Mouse (Mus musculus): ENCODE measurements around the gene Wdr47. TPM values are rescaled to one million over a fixed set of nuclear protein-coding genes. Genes with fewer than 3 reads are reported as not detected.
"Not testable (repeated sequence)": the region's sequence is repeated elsewhere in the genome, so short reads cannot be mapped to it uniquely, and the experiment has no call there.

The Wdr47 gene
- total RNA-seq, 4 experiments from 2014 or later: 7.2 to 10.3 (median 8.9) TPM

GRCm38 (mm10) chr3:108634761-108635160 lies 43.7 kb downstream of the Wdr47 start:
- DNase-seq (ENCODE audit: low spot score): no peak

- DNase-seq (ENCODE audit: low spot score): no peak
Observed at GRCm38 (mm10) chr3:108639412-108639811, 48.3 kb downstream of the Wdr47 start.

- DNase-seq (ENCODE audit: low spot score): no peak
Observed at GRCm38 (mm10) chr3:108640998-108641397, 49.9 kb downstream of the Wdr47 start.

DNA sequence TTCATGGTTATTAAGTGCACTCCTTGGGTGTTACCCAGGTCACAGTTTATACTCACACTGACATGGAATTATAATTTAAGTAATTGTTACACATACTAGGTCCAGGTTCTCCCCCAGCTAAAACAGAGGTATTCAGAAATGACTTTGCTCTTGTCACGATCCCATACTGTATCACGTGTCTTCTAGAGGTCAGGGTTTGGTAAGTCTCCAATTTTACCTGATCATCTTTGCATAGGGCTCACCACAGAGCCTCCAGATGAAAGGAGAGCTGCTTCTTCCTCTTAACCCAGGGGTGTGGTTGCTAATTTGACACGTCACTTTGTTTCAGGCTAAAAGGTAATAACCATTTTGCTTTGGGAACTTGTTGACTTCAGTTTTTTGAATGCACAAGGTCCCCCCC lies 53.8 kb downstream of the Wdr47 start:
- DNase-seq (ENCODE audit: low spot score): no peak

GRCm38 (mm10) chr3:108646036-108646435 lies 55.0 kb downstream of the Wdr47 start:
- no peak for DNase-seq (ENCODE audit: low spot score)

DNA sequence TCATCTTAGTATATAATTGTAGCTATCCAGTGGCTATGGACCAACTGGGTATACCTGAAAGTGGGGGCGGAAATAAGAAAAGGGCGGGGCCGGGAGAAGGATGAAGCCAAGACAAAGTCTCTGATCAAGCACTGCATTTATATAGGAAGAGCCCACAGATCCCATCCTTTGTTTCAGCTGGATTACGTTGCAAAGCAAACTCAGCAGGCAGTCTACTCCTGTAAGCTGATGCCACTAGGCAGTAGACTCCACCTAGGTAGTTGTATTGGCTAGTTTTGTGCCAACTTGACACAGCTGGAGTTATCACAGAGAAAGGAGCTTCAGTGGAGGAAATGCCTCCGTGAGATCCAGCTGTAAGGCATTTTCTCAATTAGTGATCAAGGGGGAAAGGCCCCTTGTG lies 56.6 kb downstream of the Wdr47 start:
- DNase-seq (ENCODE audit: low spot score): not testable (repeated sequence)

DNA sequence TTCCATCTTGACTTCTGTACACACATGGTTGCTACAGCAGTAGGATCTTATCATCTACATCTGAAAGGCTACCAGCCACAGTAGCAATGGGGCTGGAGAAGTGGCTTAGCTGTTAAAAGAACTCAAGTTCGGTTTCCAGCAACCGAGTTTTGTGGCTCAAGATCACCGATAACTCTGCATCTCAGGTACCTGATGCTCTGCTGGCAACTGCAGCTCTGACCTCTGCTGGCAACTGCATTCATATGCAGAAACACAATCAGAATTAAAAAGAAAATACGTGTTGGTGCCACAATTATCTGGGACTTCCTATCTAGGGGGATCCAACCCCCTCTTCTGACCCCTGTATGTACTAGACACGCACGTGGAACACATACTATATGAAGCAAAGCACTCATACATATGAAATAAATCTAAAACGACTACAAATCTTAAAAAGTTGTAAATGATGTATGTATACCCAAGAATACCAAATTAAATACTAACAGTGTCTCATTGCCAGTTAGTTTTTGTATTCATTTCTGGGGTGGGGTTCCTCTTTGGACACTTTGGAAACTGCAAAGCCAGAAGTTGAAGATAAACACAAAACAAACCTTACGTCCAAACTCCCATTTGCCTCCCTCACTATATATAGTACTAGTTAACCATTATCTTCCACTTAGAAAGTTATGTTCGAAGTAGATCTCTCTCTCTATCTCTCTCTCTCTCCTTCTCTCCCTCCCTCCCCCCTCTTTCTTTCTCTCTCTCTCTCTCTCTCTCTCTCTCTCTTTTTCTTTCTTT lies 62.0 kb downstream of the Wdr47 start:
- no peak for DNase-seq (ENCODE audit: low spot score)

DNA sequence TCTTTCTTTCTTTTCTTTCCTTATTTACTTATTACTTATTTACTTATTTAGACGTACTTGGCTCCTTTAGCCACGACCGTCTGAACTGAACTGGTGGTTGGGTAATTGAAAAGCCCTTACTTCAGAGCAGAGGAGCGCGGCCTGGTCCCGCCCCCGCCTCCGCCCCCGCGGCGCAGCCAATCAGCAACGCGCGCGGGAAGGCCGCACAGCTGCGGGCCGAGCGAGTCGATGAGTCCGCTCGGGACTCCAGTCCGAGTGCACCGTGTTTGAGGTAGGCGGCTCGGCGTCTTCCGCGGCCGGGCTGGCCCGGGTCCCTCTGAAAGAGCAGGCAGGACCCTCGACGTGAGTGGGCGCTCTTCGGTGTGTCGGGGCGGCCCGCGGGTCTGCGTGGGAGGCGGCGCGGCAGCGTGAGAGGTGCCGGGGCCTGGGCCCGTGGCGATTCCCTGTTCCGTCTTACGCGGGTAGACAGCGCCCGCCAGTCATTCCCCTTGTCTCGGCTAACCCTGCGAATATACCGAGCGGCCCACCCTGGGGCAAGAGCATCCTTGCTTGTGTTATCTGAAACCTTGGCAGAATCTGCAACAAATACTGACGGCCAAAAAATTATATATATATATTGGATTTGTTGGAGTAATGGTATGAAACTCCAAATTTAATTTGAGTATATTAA lies 62.8 kb downstream of the Wdr47 start, which contains the start of gene Clcc1:
Clcc1 (plus strand) TSS at position 204 of the 670 bp plus-strand sequence.
- DNase-seq (ENCODE audit: low spot score): peak; percentile 95

GRCm38 (mm10) chr3:108654566-108654965 lies 63.5 kb downstream of the Wdr47 start:
- DNase-seq (ENCODE audit: low spot score): no peak

GRCm38 (mm10) chr3:108655486-108655885 lies 64.4 kb downstream of the Wdr47 start:
- no peak for DNase-seq (ENCODE audit: low spot score)

DNA sequence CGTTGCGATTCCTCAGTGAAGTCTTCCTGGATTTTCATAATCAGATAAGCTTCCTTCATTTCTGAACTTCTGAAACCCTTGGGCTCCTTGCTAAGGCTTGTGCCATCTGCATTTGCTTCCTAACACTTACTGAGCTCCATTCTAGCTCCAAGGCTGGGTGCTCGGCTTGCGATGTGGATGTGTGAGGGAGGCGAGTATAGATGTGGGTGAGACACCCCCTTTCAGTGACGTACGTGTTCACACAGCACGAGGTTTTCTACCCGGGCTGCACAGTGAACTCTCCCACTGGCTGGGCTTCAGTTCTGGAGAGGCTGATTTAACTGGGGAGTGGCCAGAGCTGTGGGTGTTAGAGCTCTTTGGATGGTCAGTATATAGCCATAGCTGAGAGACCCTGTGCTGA lies 67.5 kb downstream of the Wdr47 start:
- no peak for DNase-seq (ENCODE audit: low spot score)

- DNase-seq (ENCODE audit: low spot score): no peak
Observed at GRCm38 (mm10) chr3:108660941-108661340, 69.9 kb downstream of the Wdr47 start.

DNA sequence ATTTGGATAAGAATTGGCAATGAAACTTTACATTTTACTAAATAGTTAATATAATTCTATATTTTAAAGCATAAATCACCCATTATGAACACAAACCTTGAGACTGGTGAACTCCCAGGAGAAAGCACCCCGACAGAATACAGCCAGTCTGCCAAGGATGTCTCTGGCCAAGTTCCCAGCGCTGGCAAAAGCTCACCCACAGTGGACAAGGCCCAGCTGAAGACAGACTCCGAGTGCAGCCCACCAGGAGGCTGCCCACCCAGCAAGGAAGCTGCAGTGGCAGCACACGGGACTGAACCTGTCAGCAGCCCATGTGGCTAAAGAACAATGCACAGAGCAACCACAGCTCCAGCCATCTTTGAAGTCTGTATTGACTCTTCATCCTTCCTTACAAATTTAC lies 85.5 kb downstream of the Wdr47 start:
- no peak for DNase-seq (ENCODE audit: low spot score)

DNA sequence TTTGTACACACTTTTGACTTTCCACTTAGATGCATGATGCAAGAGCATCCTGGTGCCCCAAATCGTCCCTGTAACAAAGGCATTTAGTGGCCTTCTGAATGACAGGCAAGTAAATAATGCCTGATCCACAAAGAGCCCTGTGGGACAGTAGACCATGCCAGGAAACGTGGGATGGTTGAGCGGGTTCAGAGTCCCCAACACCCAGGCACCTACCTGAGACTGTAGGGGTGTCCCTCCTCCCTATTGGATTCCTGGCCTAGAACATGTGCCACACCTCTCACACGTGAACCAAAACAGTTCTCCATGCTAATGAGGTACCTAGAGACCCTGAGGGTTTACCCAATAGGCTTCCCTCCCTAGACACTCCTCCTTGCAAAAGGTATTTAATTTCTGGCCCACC lies 89.9 kb downstream of the Wdr47 start:
- DNase-seq (ENCODE audit: low spot score): no peak

GRCm38 (mm10) chr3:108683597-108683996 lies 92.5 kb downstream of the Wdr47 start:
- DNase-seq (ENCODE audit: low spot score): not testable (repeated sequence)

DNA sequence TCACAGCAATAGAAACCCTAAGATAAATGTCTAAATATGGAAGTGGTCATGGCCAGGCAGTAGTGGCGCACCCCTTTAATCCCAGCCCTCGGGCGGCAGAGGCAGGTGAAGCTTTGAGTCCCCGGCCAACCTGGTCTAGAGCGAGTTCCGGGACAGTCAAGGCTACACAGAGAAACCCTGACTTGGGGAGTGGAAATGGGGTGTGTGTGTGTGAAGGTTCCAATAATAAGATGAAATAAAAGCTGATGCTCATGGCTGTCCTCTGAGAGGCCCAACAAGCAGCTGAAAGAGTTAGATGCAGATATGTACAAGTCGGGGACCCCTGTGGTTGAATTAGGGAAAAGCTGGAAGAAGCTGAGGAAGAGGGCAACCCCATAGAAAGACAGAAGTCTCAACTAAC lies 94.6 kb downstream of the Wdr47 start:
- no peak for DNase-seq (ENCODE audit: low spot score)

- no peak for DNase-seq (ENCODE audit: low spot score)
Observed at GRCm38 (mm10) chr3:108689015-108689441, 97.9 kb downstream of the Wdr47 start.

DNA sequence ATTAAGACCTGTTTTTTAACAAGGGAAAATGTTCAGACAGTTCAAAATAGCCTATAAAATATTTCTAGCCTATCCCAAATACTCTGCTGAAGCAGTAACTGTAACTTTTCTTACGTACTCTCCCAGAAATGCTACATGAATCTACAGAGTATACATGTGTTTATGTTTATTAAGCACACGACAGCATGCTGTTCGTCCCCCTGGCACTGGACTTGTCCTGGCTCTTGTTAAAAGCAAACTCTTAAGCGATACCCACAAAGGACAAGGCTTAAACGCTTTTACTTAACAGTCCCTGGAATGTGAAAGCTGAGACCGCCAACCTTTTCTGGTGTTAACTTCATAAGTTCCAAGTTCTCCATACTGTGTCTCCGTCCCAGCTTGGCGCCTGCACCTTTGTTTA lies 98.4 kb downstream of the Wdr47 start:
- no peak for DNase-seq (ENCODE audit: low spot score)

GRCm38 (mm10) chr3:108689979-108690378 lies 98.9 kb downstream of the Wdr47 start:
- no peak for DNase-seq (ENCODE audit: low spot score)

DNA sequence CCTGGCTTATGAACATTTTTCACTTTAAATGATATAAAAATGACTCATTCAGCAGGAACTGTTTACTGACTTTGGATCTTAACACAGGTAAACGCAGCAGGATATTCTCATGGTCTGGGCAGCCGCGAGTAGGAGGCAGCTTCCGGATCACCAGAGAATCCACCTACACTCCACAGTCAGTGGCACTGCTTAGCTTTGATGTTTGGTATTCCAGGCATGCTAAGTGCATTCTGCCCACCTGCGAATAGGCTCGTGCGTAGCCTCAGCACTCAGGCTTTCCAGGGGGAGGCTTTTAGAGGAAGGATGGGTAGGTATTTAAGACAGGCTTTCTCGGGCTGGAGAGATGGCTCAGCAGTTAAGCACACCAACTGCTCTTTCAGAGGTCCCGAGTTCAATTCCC lies 103.2 kb downstream of the Wdr47 start:
- DNase-seq (ENCODE audit: low spot score): no peak

Measured in heart, adult 8-10 months (tissue).